Mouse (Mus musculus) liver (tissue): Measurements from ENCODE around the gene Zfp729a.
"Not testable (repeated sequence)": the region's sequence is repeated elsewhere in the genome, so short reads cannot be mapped to it uniquely, and the experiment has no call there.

Experiments
- DNase-seq: peaks from one replicate; pipeline ENCODE4 v3.0.0-alpha.2; 2020; ENCODE audit warnings: mixed read lengths

The Zfp729a gene

DNA sequence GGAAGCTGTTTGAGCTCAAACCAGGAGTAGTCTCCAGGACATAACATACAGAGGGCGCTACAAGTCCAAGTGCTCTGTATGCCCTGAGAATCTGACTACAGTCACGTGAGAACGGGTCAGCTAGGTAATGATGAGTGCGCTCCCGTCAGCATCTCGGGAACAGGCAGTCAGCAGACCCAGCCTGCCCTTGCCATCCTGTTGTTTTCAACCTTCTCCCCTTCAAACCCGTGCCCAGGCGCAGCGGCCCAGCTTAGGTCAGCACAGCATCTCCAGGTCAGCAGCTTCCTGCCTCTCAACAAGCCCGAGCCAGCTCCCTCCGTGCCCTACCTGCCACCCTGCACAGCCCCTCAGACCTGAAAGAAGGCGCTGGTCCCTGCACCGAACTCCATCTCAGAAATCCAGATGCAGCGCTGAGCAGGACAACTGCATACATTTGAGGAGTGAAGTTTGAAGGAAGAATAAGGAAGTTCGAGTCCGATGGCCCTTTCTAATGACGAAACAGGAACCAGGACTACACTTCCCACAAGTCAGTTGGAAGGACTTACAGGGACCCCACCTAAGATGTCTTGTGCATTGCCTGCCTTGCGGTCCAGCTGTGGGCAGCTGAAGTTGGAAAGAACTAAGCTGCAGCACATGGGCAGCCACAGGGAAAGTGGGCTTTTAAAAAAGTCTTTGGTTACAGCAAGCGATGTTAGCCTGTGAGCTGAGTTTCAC, at the start of gene Zfp729a, which contains the start of gene Gm49345:
Zfp729a (minus strand) TSS at position 498 of the 714 bp plus-strand sequence.
Gm49345 (minus strand) TSS at position 476 of the 714 bp plus-strand sequence.
- peak; percentile 73 for DNase-seq

DNA sequence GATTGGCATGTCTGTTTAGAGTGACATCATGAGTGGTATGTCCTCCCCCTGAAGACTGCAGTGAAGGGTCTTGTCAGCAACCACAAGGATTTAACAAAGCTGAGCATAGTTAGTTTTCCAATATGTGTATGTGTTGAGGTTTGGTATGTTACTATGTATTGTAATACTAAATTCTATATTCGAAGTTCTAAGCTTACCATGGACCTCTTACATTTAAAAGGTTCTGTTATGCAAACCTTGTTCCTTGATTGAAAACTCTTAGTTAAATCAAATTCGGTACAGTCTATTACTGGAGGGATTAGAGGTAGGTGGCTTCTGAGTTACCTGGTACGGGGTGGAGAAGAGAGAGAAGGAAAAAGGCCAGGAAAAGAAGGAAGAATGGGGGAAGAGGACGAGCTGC, 49.4 kb upstream of the Zfp729a start, which contains the start of gene Zfp738:
Zfp738 (minus strand) TSS at position 101 of the 400 bp plus-strand sequence.
- DNase-seq, result no peak

DNA sequence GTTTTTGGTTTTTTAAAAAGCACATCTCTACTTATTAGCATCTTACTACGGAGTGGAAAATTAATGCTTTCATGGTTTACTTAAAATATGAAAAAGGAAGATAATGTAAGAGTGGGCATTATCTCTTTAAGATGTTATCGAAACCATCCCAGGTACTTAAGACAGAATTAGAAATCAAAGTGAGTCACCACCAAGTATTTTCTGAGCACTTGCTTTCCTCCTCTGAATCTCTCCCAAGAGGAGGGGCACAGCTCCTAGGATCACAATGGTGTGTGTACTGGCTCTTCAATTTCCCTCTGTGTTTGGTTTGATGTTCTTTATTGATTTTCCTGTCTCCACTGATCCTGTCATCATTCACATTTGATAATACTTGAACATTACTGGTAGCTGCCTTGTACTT, 46.2 kb upstream of the Zfp729a start:
- DNase-seq, result not testable (repeated sequence)

DNA sequence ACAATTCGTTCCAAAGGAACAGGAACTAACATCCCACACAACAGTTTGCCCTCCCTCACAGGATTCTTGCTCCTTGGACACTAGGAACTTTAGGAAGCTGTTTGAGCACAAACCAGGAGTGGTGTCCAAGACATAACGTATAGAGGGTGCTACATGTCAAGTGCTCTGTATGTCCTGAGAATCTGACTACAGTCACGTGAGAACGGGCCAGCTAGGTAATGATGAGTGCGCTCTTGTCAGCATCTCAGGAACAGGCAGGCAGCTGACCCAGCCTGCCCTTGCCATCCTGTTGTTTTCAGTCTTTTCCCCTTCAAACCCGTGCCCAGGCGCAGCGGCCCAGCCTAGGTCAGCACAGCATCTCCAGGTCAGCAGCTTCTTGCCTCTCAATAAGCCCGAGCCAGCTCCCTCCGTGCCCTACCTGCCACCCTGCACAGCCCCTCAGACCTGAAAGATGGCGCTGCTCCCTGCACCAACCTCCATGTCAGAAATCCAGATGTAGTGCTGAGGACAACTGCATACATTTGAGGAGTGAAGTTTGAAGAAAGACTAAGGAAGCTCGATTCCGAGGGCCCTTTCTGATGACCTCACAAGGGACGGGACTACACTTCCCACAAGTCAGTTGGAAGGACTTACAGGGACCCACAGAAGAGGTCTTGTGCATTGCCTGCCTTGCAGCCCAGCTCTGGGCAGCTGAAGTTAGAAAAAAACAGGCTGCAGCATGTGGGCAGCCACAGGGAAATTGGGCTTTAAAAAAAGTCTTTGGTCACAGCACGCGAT, 45.6 kb upstream of the Zfp729a start:
- peak; percentile 67 for DNase-seq

DNA sequence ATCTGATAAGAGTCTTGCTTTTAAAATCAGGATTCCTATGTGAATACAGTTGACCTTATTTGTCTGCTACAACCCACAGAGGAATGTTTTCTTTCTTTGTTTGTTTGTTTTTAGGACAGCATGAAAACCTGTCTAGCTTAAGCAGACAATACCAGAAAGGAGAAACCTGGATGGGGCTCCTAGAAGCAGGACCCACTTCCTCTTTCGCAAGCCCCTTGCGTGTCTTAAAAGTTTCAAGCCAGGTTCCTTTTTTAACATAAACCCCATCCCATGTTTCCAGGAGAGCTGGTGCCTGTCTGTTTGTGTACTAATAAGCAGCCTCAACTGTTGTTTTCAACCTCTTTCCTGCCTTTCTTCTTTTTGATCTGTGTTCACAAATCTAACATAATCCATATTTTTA, 37.3 kb upstream of the Zfp729a start:
- no peak for DNase-seq

DNA sequence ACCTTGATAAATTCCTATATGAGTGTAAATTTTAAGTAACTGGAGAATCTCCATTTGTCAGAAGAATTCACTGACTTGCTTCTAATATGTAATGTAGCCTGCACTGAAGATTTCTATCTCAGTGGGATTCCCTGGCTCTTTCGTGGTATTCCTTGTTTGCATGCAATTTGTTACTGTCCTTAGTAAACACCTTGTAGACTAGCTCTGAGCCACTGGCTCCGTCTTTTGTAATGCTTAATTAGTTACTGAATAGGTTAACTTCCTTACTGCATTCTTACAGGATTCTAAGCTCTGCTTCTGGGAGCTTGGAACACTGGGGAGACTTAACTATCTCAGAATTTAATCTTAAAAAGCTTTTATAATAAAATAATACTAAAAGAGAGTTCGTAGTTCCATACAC, 14.9 kb upstream of the Zfp729a start:
- DNase-seq, result no peak

DNA sequence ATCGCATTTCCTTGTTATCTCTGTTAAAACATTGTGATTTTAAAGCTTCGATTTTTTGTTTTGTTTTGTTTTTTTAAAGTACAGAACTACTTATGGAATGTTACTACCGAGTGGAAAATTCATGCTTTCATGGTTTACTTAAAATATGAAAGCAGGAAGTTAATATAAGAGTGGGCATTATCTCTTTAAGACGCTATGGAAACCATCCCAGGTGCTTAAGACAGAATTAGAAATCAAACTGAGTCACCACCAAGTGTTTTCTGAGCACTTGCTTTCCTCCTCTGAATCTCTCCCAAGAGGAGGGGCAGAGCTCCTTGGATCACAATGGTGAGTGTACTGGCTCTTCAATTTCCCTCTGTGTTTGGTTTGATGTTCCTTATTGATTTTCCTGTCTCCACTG, 27.5 kb downstream of the Zfp729a start:
- DNase-seq, result no peak

DNA sequence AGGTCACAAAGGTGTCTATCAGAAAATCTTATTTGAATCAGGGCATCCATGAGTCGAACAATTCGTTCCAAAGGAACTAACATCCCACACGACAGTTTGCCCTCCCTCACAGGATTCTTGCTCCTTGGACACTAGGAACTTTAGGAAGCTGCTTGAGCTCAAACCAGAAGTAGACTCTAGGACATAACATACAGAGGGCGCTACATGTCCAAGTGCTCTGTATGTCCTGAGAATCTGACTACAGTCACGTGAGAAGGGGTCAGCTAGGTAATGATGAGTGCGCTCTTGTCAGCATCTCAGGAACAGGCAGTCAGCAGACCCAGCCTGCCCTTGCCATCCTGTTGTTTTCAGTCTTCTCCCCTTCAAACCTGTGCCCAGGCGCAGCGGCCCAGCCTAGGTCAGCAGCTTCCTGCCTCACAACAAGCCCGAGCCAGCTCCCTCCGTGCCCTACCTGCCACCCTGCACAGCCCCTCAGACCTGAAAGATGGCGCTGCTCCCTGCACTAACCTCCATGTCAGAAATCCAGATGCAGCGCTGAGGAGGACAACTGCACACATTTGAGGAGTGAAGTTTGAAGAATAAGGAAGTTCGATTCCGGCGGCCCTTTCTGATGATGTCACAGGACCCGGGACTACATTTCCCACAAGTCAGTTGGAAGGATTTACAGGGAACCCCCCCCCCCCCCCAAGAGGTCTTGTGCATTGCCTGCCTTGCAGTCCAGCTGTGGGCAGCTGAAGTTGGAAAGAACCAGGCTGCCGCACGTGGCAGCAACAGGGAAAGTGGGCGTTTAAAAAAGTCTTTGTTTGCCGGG, 28.3 kb downstream of the Zfp729a start, which contains the start of gene Zfp729b:
Zfp729b (minus strand) TSS at position 642 of the 811 bp plus-strand sequence.
- DNase-seq, result peak; percentile 84

DNA sequence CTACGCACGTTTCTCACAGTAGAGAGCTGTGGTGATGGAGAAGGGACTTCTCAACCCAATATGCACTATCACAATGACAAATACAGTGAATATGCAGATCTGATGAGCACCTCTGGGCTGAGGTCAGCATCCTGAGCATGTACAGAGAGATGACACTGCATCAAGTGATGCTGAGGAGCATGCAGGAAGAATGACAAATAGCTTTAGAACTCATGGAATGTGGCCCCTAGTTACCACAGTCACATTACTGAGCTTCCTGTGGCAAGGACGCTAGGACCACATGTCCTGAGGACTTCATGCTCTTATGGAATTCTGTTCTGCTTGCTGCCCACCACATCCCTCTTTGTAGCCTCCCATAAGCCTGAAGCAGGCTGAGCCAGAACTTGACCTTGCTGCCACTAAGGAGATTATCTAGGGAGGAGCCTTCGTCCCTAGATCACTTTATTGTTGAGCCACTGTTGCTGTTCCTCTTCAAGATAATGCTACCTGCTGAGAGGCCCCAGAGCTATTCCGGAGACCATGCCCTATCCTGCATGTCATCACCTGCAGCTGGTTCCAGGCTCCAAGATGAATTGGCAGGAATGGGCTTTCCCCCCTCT, 64.9 kb downstream of the Zfp729a start:
- DNase-seq, result no peak
